Mouse (Mus musculus) adipocyte (in vitro differentiated cells): Measurements from ENCODE around the gene Carf.
A peak's percentile ranks its signal among the peaks of the same experiment; 100 is the strongest.
"Not testable (repeated sequence)": the region's sequence is repeated elsewhere in the genome, so short reads cannot be mapped to it uniquely, and the experiment has no call there.

Experiments
- DNase-seq: peaks from one replicate; pipeline ENCODE4 v3.0.0-alpha.2; 2016; ENCODE audit warnings: low spot score

The Carf gene

GRCm38 (mm10) chr1:60098024-60098781, at the start of gene Carf, which contains the start of gene Wdr12:
Carf (plus strand) TSS chr1:60098247.
Wdr12 (minus strand) TSS chr1:60098645.
- peak; percentile 97 for DNase-seq

DNA sequence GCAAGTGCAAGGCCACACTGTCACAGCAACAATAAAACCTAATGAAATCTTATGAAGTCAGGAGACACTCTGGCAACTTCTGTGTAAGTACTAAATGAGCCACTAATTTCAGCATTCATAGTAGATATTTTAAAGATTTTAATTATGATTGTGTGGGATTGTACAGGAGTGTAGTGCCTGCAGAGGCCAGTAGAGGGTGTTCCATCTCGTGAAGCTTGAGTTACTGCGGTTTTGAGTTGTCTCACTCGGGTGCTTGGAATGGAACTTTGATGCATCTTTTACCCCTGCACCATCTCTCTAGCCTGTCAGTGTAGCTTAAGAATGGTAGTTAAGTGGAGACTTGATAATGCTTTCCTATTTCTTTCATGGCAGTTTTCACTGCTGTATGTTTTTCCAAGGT, 43.4 kb upstream of the Carf start:
- no peak for DNase-seq

GRCm38 (mm10) chr1:60056310-60056709, 41.7 kb upstream of the Carf start:
- no peak for DNase-seq

DNA sequence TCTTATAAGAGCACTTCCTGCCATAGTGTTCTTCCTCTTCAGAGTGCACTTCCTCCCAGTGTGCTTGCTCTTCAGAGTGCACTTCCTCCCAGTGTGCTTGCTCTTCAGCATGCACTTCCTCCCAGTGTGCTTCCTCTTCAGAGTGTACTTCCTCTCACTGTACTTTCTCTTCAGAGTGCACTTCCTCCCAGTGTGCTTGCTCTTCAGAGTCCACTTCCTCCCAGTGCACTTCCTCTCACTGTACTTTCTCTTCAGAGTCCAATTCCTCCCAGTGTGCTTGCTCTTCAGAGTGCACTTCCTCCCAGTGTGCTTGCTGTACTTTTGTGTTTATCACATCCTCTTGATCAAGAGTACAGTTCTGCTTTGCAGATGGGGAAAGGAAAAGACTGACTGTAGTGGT, 27.3 kb upstream of the Carf start:
- peak; percentile 26 for DNase-seq

- no peak for DNase-seq
These were observed 23.1 kb upstream of the Carf start for GRCm38 (mm10) chr1:60074935-60075334.

GRCm38 (mm10) chr1:60075590-60075989, 22.5 kb upstream of the Carf start:
- DNase-seq = no peak

DNA sequence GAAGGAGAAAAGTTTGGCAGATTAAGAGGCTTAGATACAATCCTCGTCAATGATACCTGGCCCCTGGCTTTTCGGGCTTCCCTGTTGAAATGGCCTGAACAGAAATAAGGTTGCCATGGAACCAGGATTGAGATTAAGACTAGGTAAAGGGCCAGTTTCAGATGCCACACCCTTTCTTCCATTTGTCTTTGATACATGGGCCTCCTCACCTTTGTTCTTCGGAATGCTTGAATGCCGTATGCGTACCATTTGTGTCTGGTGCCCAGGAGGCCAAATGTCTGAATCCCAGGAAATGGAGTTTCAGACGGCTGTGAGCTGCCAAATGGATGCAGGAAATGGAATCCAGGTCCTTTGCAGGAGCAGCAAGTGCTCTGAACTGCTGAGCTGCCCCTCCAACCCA, 21.6 kb upstream of the Carf start:
- DNase-seq = no peak

DNA sequence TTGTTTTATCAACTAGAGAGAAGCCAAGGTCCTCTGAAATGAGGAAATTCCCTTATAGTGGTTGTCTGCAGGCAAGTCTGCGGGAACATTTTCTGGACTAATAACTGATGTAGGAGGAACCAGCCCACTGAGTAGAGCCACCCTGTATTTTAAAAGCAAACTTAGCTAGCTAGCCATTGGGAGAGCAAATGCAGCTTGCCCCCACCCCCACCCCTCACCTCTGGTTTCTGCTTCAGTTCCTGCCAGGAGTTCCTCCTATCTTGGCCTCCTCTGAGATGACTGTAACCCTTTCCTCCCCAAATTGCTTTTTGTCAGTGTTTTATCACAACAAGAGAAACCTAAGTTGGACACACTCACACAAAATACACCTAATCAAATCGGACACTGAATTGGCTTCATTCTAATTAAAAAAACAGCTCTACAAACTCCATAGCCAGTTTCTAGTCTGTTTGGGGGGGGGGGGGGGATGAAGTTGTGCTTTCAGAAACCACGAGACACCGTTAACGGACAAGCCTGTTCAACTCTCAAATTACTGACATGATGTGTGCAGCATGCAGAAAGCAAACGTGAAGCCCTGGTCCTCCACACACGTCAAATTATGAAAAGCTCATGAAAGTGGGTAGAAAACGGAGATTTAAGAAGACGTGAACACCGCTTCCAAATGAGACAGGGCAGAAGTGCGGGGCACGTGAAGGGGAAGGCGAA, 1.3 kb upstream of the Carf start:
- peak; percentile 33 for DNase-seq

DNA sequence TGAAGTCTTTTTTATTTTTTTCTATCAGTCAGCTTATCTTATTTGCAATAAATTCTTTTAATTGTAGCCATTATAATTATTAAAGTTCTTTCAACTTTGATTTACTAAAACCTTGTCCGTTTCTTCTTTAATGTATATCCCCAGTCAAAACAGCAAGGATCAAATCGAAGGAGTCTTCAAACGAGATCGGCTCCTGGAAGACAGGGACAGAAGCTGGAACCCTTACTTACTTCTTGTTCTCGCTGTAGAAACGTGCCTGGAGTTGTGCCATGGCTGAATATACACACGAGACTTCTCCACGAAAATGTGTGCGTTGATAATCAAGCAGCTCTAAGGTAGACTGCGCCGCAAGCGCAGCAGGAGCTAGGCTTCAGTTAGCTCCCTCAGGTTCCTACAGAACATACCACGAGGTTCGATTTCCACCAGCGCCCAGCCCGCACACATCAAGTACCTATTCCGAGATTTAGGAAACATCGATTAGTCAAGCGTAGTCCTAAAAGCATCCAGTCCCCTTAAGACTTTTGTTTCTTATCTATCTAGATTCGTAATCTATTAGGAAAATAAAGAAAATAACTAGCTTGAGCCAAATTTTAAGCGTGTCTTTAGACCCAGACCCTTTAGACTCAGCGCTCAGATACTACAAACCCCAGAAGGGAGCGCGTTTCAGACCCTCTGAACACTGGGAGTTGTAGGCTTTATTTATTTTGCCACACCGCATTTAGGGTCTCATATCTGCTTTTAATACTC, 597 bp upstream of the Carf start:
- DNase-seq = peak; percentile 79

- DNase-seq = peak; percentile 39
These were observed 792 bp downstream of the Carf start for GRCm38 (mm10) chr1:60098839-60099238.

- no peak for DNase-seq
These were observed 6.5 kb downstream of the Carf start for GRCm38 (mm10) chr1:60104582-60104981.

GRCm38 (mm10) chr1:60117721-60118455, 19.8 kb downstream of the Carf start:
- no peak for DNase-seq

DNA sequence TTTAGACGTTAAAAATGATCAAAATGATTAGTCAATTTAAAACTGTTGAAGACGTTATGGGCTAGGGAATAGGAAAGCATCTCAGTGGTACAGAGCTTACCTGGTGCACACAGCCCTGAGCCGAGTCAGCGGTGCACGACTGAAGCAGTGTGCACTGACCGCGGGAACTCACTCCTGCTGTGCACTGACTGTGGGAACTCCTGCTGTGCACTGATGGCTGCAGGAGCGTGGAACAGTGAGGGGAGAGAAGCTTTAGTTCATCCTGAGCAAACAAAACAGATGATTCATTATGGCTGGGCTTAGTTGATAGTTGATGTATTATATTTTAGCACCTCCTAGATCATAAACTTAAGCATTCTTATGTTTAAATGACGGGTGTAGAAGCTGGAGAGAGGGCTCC, 39.3 kb downstream of the Carf start:
- no peak for DNase-seq

DNA sequence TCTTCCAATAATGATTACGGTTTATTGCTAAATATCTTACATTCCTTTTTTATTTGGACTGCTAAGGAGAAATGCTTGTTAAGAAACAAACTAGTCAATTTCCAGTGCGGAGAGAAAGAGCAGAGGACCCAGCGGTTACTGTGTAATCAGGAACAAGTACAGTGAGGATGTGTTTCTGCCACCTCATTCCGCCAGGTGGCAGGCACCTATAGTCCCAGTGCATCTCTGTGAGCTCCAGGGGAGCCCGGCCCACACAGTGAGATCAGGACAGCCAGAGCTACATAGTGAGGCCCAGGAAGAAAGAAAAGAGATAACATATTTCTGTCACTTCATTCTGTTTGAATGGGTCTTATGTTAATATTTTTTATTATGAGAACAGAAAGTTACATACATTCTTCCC, 54.7 kb downstream of the Carf start:
- no peak for DNase-seq

DNA sequence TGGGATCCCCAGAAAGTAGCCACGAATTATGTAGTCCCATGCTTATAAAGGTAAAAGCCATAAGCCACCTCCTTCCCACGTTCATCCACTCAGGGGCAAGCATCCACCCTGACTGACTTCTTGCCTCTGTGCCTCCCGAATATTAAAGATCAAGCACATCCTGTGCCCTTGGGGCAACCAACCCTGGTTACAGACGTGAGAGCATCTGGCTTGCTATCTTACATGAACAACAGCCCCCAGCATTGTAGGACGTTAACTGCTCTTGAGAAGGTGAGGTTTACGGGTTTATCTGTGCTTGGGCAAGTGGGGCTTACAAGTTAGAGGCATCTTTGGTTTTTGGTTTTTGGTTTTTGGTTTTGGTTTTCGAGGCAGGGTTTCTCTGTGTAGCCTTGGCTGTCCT, 58.6 kb downstream of the Carf start:
- DNase-seq = no peak

GRCm38 (mm10) chr1:60158411-60158810, 60.4 kb downstream of the Carf start:
- peak; percentile 80 for DNase-seq

- peak; percentile 21 for DNase-seq
These were observed 65.6 kb downstream of the Carf start for GRCm38 (mm10) chr1:60163676-60164075.

- no peak for DNase-seq
These were observed 71.6 kb downstream of the Carf start for GRCm38 (mm10) chr1:60169626-60170025.

GRCm38 (mm10) chr1:60170251-60170650, 72.2 kb downstream of the Carf start:
- no peak for DNase-seq

GRCm38 (mm10) chr1:60173119-60173518, 75.1 kb downstream of the Carf start:
- DNase-seq = no peak

DNA sequence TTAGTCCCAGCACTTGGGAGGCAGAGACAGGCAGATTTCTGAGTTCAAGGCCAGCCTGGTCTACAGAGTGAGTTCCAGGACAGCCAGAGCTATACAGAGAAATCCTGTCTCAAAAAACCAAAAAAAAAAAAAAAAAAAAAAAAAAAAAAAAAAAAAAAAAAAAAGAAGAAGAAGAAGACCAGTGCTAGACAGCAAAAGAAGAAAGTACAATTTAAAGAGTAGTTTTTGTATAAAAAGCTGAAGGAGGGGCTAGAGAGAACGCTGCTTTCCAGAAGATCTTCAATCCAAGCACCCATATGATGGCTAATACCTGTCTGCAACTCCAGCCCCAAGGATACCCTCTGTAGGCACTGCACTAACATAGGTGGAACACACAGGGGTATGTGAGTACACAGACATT, 79.8 kb downstream of the Carf start:
- DNase-seq = not testable (repeated sequence)

DNA sequence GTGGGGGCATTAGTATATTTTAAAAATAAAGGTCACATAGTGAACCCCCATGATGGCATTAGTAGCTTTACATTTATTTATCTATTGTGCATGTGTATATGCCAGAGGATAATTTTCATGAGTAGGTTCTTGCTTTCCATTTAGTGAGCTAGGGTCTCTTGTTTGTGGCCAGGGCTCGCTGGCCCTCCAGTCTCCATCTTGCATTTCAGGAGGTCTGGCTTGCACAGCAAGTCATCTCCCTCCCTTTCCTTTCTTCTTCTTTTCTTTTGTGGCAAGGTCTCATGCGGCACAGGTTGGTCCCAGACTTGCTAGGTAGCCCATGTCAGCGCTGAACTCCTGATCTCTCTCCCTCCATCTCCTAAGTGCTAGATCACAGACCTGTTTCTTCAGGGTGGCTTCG, 81.3 kb downstream of the Carf start:
- no peak for DNase-seq
